Mouse (Mus musculus): Measurements from ENCODE around the gene Lrrc1.

Gene Lrrc1

DNA sequence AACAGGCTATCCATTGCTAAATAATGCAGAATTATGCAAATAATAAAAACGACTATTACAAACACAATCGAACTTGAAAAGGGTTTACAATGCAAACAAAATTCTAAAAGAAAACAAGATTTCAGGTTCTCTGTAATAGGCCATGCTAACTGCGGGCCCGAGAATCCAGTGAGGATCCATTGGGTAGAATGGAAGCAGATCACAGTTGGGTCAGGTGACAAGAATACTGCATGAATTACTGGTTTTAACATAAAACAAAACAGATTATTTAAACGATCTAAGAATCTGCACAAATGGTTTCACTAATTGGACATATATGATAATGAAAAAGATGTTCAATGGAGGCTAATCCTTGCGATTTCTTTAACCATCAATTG lies 42.5 kb downstream of the Lrrc1 start:
- no peak for DNase-seq (ENCODE audit: low spot score in 2 of 2)

- no peak for DNase-seq (ENCODE audit: low spot score in 2 of 2)
Observed at GRCm38 (mm10) chr9:77499084-77499483, 45.6 kb downstream of the Lrrc1 start.

DNA sequence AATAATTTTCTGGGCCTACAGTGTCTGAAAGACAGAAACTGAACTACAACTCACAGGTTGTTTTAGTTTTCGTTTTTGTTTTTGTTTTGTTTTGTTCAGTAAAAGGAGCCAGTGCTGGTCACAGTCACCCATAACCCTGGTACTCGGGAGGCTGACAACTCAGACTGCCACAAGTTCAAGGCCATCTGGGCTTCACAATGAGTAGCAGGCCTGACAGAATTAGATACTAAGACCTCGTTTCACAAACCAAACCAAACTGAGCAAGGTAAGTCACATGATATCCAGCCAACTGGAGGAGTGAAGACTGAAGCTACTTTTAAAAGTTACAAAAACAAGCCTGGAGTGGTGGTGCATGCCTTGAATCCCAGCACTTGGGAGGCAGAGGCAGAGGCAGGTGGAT lies 46.3 kb downstream of the Lrrc1 start:
- DNase-seq (ENCODE audit: low spot score in 2 of 2): no peak

- DNase-seq (ENCODE audit: low spot score in 2 of 2): no peak
Observed at GRCm38 (mm10) chr9:77497173-77497572, 47.5 kb downstream of the Lrrc1 start.

- no peak for DNase-seq (ENCODE audit: low spot score in 2 of 2)
Observed at GRCm38 (mm10) chr9:77496540-77497062, 48.1 kb downstream of the Lrrc1 start.

DNA sequence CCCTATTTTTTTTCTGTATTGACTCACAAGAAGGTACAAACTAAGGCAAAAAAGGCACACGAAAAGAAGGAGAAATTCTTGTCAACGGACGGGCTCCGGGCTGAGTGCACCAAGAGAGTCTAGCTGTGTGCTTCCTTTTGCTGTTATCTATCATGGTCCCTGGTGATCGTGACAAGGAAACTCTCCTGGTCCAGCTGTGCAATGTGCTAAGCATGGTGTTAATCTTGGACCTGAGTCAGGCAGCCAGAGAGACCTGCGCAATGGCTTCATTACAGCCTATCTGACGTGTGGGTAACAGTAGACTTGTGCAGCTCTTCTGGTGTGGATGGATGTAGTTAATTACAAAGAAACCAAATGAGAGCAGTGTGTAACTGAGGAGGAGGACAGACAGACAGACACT lies 50.4 kb downstream of the Lrrc1 start:
- DNase-seq (ENCODE audit: low spot score in 2 of 2): no peak

- no peak for DNase-seq (ENCODE audit: low spot score in 2 of 2)
Observed at GRCm38 (mm10) chr9:77488611-77489010, 56.1 kb downstream of the Lrrc1 start.

GRCm38 (mm10) chr9:77487427-77487826 lies 57.2 kb downstream of the Lrrc1 start:
- no peak for DNase-seq (ENCODE audit: low spot score in 2 of 2)

DNA sequence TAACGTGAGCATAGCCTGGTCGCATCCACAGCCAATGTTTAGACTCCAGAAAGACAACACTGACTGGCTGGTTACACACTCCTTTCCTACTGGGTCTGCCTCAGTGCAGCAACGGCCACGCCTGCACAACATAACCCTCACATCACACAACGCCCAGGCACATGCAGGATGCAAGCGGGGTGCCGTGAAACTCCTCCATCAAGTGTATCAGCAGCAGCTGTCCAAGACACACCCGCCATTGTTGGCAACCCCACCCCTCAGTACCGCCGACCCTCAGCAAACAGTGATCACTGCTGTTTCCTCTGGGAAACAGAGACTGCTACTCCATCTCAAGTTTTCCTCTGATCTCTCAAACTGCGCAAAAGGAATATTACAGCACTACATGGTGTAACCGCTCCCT lies 58.8 kb downstream of the Lrrc1 start:
- no peak for DNase-seq (ENCODE audit: low spot score in 2 of 2)

- DNase-seq (ENCODE audit: low spot score in 2 of 2): no peak
Observed at GRCm38 (mm10) chr9:77484751-77485150, 59.9 kb downstream of the Lrrc1 start.

GRCm38 (mm10) chr9:77483559-77483958 lies 61.1 kb downstream of the Lrrc1 start:
- DNase-seq (ENCODE audit: low spot score in 2 of 2): no peak

DNA sequence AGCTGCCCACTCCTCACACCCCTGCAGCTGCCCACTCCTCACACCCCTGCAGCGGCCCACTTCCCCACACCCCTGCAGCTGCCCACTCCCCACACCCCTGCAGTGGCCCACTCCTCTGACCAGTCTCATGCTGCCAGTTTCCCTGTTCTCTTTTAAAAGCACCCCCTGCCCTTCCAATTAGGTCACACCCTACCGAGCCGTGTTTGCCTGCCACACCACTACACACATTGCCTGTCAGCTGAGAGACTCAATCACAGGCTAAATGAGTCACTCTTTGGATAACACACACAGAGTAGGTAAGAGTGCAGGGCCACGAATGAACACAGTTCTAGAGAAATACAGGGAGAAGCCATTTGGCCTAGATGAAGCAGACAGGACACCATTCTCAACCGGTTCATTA lies 62.4 kb downstream of the Lrrc1 start:
- peak in 1 of 2 experiments; percentile 44 for DNase-seq (ENCODE audit: low spot score in 2 of 2)

GRCm38 (mm10) chr9:77481380-77481779 lies 63.3 kb downstream of the Lrrc1 start:
- peak; percentile 31 to 47 for DNase-seq (ENCODE audit: low spot score in 2 of 2)

DNA sequence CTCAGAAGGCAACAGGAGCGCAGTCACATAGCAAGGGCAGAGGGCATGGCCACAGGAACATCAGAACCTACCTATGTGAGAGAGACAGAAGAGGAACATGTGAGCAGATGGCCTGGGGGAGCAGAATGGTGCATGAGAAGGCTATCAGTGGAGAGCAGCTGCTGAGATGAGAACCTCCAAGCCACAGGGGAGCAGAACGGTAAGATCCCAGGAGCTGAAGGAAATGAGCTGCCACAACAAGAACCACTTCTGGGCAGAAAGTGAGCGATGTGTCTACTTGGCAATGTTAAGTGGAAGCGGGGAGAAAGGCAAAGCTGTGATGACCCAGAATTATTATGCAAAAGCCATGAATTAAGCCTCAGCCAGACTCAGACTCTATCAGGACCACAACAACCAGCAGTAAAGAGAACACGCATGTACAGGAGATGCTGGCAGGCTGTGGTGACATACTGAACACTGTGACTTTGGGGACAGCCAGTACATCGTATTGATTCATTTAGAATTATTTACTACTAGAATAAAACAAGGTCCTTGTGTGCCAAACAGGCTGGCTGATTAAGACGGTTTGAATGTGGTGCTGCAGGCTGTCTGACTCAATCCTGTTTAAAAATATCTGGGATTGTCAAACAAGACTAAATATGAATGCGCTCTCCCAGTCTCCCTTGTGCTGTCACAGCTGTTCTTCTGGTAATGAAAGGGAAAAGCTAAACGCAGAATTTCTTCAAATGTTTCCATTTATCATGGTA lies 63.9 kb downstream of the Lrrc1 start:
- DNase-seq (ENCODE audit: low spot score in 2 of 2): no peak

- DNase-seq (ENCODE audit: low spot score in 2 of 2): no peak
Observed at GRCm38 (mm10) chr9:77480001-77480400, 64.7 kb downstream of the Lrrc1 start.

- no peak for DNase-seq (ENCODE audit: low spot score in 2 of 2)
Observed at GRCm38 (mm10) chr9:77478166-77478920, 66.3 kb downstream of the Lrrc1 start.

GRCm38 (mm10) chr9:77474535-77474934 lies 70.1 kb downstream of the Lrrc1 start:
- DNase-seq (ENCODE audit: low spot score in 2 of 2): no peak

DNA sequence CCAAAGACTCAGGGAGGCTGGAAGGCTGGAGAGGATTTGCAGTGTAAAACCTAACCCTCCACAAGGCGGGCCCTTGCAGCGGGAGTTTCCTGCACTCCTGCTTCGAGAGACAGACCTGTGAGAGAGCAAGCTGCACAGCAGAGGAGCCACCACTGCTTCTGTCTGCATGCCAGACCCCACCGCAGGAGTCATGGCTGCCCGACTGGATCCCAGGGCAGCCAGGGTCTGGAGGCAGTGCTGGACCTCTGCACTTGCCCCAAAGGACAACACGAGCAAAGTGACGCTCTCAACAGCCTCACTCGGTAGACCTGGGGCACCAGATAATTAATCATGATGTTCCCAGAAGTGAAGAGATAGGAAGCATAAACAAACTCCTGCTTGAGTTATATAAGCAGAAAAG lies 72.1 kb downstream of the Lrrc1 start:
- DNase-seq (ENCODE audit: low spot score in 2 of 2): no peak

DNA sequence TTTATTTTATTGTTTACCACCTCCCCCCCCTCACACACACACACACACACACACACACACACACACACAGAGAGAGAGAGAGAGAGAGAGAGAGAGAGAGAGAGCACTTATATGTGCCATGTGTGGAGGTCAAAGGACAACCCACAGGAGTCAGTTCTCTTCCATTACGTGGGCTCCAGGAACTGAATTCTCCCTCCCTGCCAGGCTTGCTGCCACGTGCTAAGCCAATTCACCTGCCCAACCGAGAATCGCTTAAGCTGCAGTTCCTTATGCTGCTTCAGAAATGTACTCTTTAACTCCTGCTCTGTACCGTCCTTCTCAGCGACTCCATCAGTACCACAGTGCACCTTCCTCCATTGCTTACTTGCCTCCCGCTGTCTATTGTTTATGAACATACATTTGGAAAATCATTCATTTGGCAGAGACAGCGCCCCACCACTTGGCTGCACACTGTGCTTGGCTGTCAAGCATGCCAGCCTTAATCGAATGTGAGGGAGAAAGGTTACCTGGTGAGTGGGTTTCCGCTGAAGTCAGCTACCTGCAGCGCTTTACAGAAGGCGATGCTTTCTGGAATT lies 72.9 kb downstream of the Lrrc1 start:
- no peak for DNase-seq (ENCODE audit: low spot score in 2 of 2)

GRCm38 (mm10) chr9:77469791-77470607 lies 74.7 kb downstream of the Lrrc1 start:
- no peak for DNase-seq (ENCODE audit: low spot score in 2 of 2)

- DNase-seq (ENCODE audit: low spot score in 2 of 2): no peak
Observed at GRCm38 (mm10) chr9:77466926-77467325, 77.7 kb downstream of the Lrrc1 start.

DNA sequence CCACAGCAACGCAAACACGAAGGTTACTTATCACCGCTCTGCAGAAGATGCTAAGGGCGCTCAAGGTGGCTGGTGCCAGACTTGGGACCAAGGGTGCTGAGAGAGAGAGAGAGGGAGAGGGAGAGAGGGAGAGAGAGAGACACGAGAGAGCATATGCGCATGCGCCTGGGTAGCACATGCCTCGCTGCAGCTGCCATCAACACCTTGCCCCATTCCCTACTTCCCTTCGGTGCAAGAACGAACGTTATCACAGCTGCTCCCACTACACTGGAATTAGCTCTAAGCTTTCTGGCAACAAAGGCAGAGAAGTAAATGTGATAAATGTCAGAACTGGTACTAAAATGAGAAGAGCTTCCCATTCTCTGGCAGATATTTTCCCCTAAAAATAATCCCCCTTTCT lies 79.3 kb downstream of the Lrrc1 start:
- DNase-seq (ENCODE audit: low spot score in 2 of 2): no peak
